Mouse (Mus musculus): ENCODE results near the gene Arfrp1.

DNA sequence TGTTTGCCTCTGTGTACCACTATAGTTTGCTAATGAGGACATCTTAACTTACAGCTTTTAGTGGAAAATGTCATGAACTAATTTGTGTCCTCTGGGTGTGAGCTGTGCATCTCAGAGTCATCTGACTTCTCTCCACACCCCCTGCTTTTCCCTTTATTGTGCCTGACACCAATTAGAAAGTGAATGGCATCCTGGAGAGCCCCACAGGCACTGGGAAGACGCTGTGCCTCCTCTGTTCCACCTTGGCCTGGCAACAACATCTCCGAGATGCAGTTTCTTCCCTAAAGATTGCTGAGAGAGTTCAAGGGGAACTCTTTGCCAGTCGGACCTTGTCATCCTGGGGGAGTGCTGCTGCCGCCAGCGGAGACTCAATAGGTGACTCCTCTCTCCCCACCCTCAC, 43.1 kb downstream of the Arfrp1 start:
- no peak for TF ChIP-seq CTCF (IDR thresholded peaks at IDR 0.05; ENCODE audit: low read depth, low read length)
- TF ChIP-seq POLR2A (IDR thresholded peaks at IDR 0.05; ENCODE audit: extremely low read depth, insufficient read depth, low read length), result no peak
